Mouse (Mus musculus) CH12.LX (cell line): ENCODE data around the gene Tspan4. TPM values are rescaled to one million over a fixed set of nuclear protein-coding genes. Genes with fewer than 3 reads are reported as not detected.

Experiments
- DNase-seq: peaks from one replicate; pipeline ENCODE4 v3.0.0-alpha.2; 2013; ENCODE audit errors: extremely low read depth
- H3K27ac ChIP-seq: 2 replicates; pipeline ENCODE4 v1.5.1; 2012; ENCODE audit warnings: low read depth, mild to moderate bottlenecking, control low read depth, moderate library complexity; ENCODE audit not compliant: insufficient read depth
- H3K27me3 ChIP-seq: replicated peaks from 2 replicates; pipeline ENCODE3; 2012; ENCODE audit warnings: inconsistent platforms
- H3K36me3 ChIP-seq, 2 experiments: replicated peaks in 1 of 2; 2 replicates each; pipeline versions ENCODE3 to v1.6.1; 2012; ENCODE audit warnings: inconsistent platforms in 1 of 2, low read length in 1 of 2, mild to moderate bottlenecking in 1 of 2, mixed read lengths in 1 of 2, moderate library complexity in 1 of 2; ENCODE audit not compliant: control insufficient read depth in 1 of 2, insufficient read depth in 1 of 2
- H3K4me1 ChIP-seq, 2 experiments: 2 replicates each; pipeline ENCODE4 v1.6.1; 2012; ENCODE audit warnings: inconsistent platforms in 1 of 2, moderate library complexity in 1 of 2; ENCODE audit not compliant: insufficient read depth in 2 of 2, control insufficient read depth in 1 of 2
- H3K4me2 ChIP-seq: 2 replicates; pipeline ENCODE4 v1.6.1; 2012; ENCODE audit warnings: low read depth, mild to moderate bottlenecking, control low read depth; ENCODE audit not compliant: poor library complexity, insufficient read depth, severe bottlenecking
- H3K4me3 ChIP-seq, 3 experiments: fragments of 150-350 bp in 1 of 3; sonication (generic) in 1 of 3; replicated peaks in 1 of 3; 2 replicates each; pipeline versions ENCODE3 to v1.5.1; 2011 to 2012; ENCODE audit warnings: low read depth in 2 of 3, low read length in 2 of 3, mild to moderate bottlenecking in 2 of 3, moderate library complexity in 2 of 3, control low read depth in 1 of 3, improper control_type of control experiment in 1 of 3, inconsistent platforms in 1 of 3, mixed read lengths in 1 of 3; ENCODE audit not compliant: poor library complexity in 1 of 3
- H3K79me2 ChIP-seq: replicated peaks from 2 replicates; pipeline ENCODE4 v1.6.1; 2012; ENCODE audit warnings: mild to moderate bottlenecking, moderate library complexity; ENCODE audit not compliant: control insufficient read depth, poor library complexity, insufficient read depth, severe bottlenecking; ENCODE audit errors: extremely low read depth
- H3K9ac ChIP-seq: 2 replicates; pipeline ENCODE4 v1.6.1; 2012; ENCODE audit warnings: low read depth, mild to moderate bottlenecking, control low read depth, moderate library complexity; ENCODE audit not compliant: insufficient read depth
- H3K9me3 ChIP-seq: replicated peaks from 2 replicates; pipeline ENCODE3; 2012; ENCODE audit warnings: low read length, inconsistent platforms, mixed read lengths
- BHLHE40 ChIP-seq: IDR thresholded peaks from 2 replicates; pipeline ENCODE4 v1.6.1; 2011; ENCODE audit warnings: mild to moderate bottlenecking, low read depth, low read length, improper control_type of control experiment
- CHD1 ChIP-seq: IDR thresholded peaks from 2 replicates; pipeline ENCODE4 v1.6.1; 2012; ENCODE audit warnings: low read depth, low read length, improper control_type of control experiment, inconsistent platforms
- E2F4 ChIP-seq: IDR thresholded peaks from 2 replicates; pipeline ENCODE4 v1.6.1; 2011; ENCODE audit warnings: low read depth, low read length, improper control_type of control experiment; ENCODE audit not compliant: insufficient replicate concordance
- HCFC1 ChIP-seq: IDR thresholded peaks from 2 replicates; pipeline ENCODE4 v1.6.1; 2012; ENCODE audit warnings: low read depth, mild to moderate bottlenecking, inconsistent platforms, low read length, improper control_type of control experiment
- IRF4 ChIP-seq: IDR thresholded peaks from 2 replicates; pipeline ENCODE4 v1.6.1; 2014; ENCODE audit warnings: low read depth, mild to moderate bottlenecking, inconsistent platforms, low read length, improper control_type of control experiment
- JUND ChIP-seq: conservative IDR thresholded peaks from 2 replicates; pipeline ENCODE4 v1.6.1; 2011; ENCODE audit warnings: low read depth, low read length, improper control_type of control experiment
- KAT2A ChIP-seq: IDR thresholded peaks from 2 replicates; pipeline ENCODE4 v1.6.1; 2012; ENCODE audit warnings: low read length, improper control_type of control experiment, inconsistent platforms; ENCODE audit not compliant: insufficient replicate concordance
- MAX ChIP-seq: IDR thresholded peaks from 2 replicates; pipeline ENCODE4 v1.6.1; 2011; ENCODE audit warnings: low read length, improper control_type of control experiment
- MAZ ChIP-seq: IDR thresholded peaks from 2 replicates; pipeline ENCODE4 v1.6.1; 2012; ENCODE audit warnings: low read depth, mild to moderate bottlenecking, inconsistent platforms, low read length, improper control_type of control experiment, moderate library complexity
- MEF2A ChIP-seq: IDR thresholded peaks from 2 replicates; pipeline ENCODE4 v1.6.1; 2014; ENCODE audit warnings: low read depth, mild to moderate bottlenecking, inconsistent platforms, low read length, improper control_type of control experiment, borderline replicate concordance
- MYC ChIP-seq: IDR thresholded peaks from 2 replicates; pipeline ENCODE4 v1.6.1; 2011; ENCODE audit warnings: low read depth, mild to moderate bottlenecking, improper control_type of control experiment, low read length
- NRF1 ChIP-seq: IDR thresholded peaks from 2 replicates; pipeline ENCODE4 v1.6.1; 2014; ENCODE audit warnings: low read depth, mild to moderate bottlenecking, inconsistent platforms, low read length, improper control_type of control experiment, moderate library complexity
- POLR2A ChIP-seq: IDR thresholded peaks from 2 replicates; pipeline ENCODE4 v1.6.1; 2011; ENCODE audit warnings: low read depth, mild to moderate bottlenecking, improper control_type of control experiment, low read length
- RCOR1 ChIP-seq: conservative IDR thresholded peaks from 2 replicates; pipeline ENCODE4 v1.6.1; 2012; ENCODE audit warnings: low read depth, mild to moderate bottlenecking, inconsistent platforms, low read length, improper control_type of control experiment
- SMC3 ChIP-seq: IDR thresholded peaks from 2 replicates; pipeline ENCODE4 v1.6.1; 2011; ENCODE audit warnings: low read depth, low read length, improper control_type of control experiment
- TCF12 ChIP-seq: IDR thresholded peaks from 2 replicates; pipeline ENCODE4 v1.6.1; 2014; ENCODE audit warnings: low read depth, mild to moderate bottlenecking, inconsistent platforms, low read length, improper control_type of control experiment
- USF1 ChIP-seq: IDR thresholded peaks from 2 replicates; pipeline ENCODE4 v1.6.1; 2014; ENCODE audit warnings: low read depth, mild to moderate bottlenecking, inconsistent platforms, low read length, improper control_type of control experiment
- USF2 ChIP-seq: conservative IDR thresholded peaks from 2 replicates; pipeline ENCODE4 v1.6.1; 2011; ENCODE audit warnings: low read depth, low read length, improper control_type of control experiment
- ZKSCAN1 ChIP-seq: IDR thresholded peaks from 2 replicates; pipeline ENCODE4 v1.6.1; 2012; ENCODE audit warnings: low read depth, inconsistent platforms, low read length, improper control_type of control experiment, borderline replicate concordance
- ZNF384 ChIP-seq: IDR thresholded peaks from 2 replicates; pipeline ENCODE4 v1.6.1; 2012; ENCODE audit warnings: low read depth, low read length, improper control_type of control experiment, inconsistent platforms
- dilution Hi-C: fragments of 300-500 bp; cut with MboI; formaldehyde crosslinking; loops from 2 replicates; pipeline ENCODE4 v1.14.3; 2020; ENCODE audit warnings: low sequenced_read_pairs; ENCODE audit not compliant: extremely low pct_unique_long_range_greater_than_20kb, extremely low pct_ligation_motif_present
- in situ Hi-C: fragments of 300-500 bp; cut with MboI; formaldehyde crosslinking; loops from 3 replicates; pipeline ENCODE4 v1.14.3; 2019; ENCODE audit warnings: low sequenced_read_pairs, low pct_ligation_motif_present, low pct_unique_long_range_greater_than_20kb, mixed read lengths
- polyA plus RNA-seq: library from polyadenylated mRNA; unstranded; fragments of >175 nt; gene quantifications from 2 replicates; pipeline ENCODE4 v1.2.1, GENCODE M21; 2012; ENCODE audit warnings: low read depth; ENCODE audit not compliant: insufficient read length
- total RNA-seq, 2 experiments: library from RNA; depleted of rRNA; stranded (reverse); fragments of 300-350 nt in 1 of 2; fragments of >200 nt in 1 of 2; gene quantifications; 2 replicates each; pipeline ENCODE4 v1.2.3; 2012 to 2014

Tspan4 gene
- total and polyA plus RNA-seq, 3 experiments, result 21.2 to 28.9 (median 28.4) TPM

GRCm38 (mm10) chr7:141432741-141433516 is 42.1 kb upstream of the Tspan4 start:
- in situ Hi-C loops, result no loop called here
- Histone ChIP-seq H3K27ac (no peak overlapping the region), H3K4me1 (peaks cover 17 to 32% of the 10 kb centered on the region in 2 experiments), H3K4me3 (no peak overlapping the region), H3K27me3 (no peaks in the 10 kb centered on the region), H3K4me2 (no peak overlapping the region), H3K36me3 (peaks cover 41 to 53% of the 10 kb centered on the region in 2 experiments), H3K9ac (no peak overlapping the region), H3K9me3 (no peaks in the 10 kb centered on the region), H3K79me2 (peaks cover 12% of the 10 kb centered on the region)
- dilution Hi-C loops, result no loop called here
- no peak for DNase-seq
- TF ChIP-seq MYC (no peak), USF2 (no peak), MEF2A (no peak), CHD1 (no peak), ZKSCAN1 (no peak), TCF12 (no peak), JUND (no peak), E2F4 (no peak), NRF1 (no peak), HCFC1 (no peak), BHLHE40 (no peak), USF1 (no peak), ZNF384 (no peak), IRF4 (no peak), MAZ (no peak), POLR2A (no peak), KAT2A (no peak), RCOR1 (no peak), MAX (no peak), SMC3 (no peak)
